Mouse (Mus musculus) left cerebral cortex, adult 2 months (tissue): ENCODE results near the gene Tardbp. TPM values are rescaled to one million over a fixed set of nuclear protein-coding genes. Genes with fewer than 3 reads are reported as not detected.

Source experiments
- DNase-seq, 2 experiments: peaks; one replicate each; pipeline ENCODE4 v3.0.0; 2021 to 2022; ENCODE audit warnings: low spot score in 2 of 2, mixed read lengths in 1 of 2; ENCODE audit errors: extremely low spot score in 1 of 2
- H3K27ac ChIP-seq: fragments of 200-600 bp; 2 replicates; pipeline ENCODE4 v1.8.1; 2022
- H3K4me3 ChIP-seq: fragments of 200-600 bp; 2 replicates; pipeline ENCODE4 v1.8.1; 2022
- CTCF ChIP-seq: fragments of 200-600 bp; IDR thresholded peaks from 2 replicates; pipeline ENCODE4 v1.8.1; 2022; ENCODE audit warnings: antibody characterized with exemption, mild to moderate bottlenecking, moderate library complexity
- intact Hi-C: fragments of 180-260 bp; cut with DNase I; formaldehyde crosslinking; loops from one replicate; pipeline ENCODE4 v1.15.1; 2025
- total RNA-seq, 2 experiments: library from RNA; stranded (reverse); gene quantifications; 2 replicates each; pipeline ENCODE4 v1.2.3; 2021

Tardbp gene
- total RNA-seq, 2 experiments from 2014 or later: 198 to 208 TPM

- intact Hi-C loops: no loop called here
- no peak for DNase-seq
- no peak overlapping the region for H3K27ac ChIP-seq
- no peak for TF ChIP-seq CTCF
- H3K4me3 ChIP-seq: no peak overlapping the region
Observed at GRCm38 (mm10) chr4:148570693-148571295, 56.0 kb downstream of the Tardbp start.

- no peak for TF ChIP-seq CTCF
Observed at GRCm38 (mm10) chr4:148570138-148570537, 56.7 kb downstream of the Tardbp start.

GRCm38 (mm10) chr4:148563595-148563994 is 63.2 kb downstream of the Tardbp start:
- H3K4me3 ChIP-seq: no peak overlapping the region
- TF ChIP-seq CTCF: no peak
- H3K27ac ChIP-seq: no peak overlapping the region
- DNase-seq: no peak
- intact Hi-C loops: loop anchor here (2.0 kb wide), 1 partner anchor 13 kb away; no protein-coding TSS in a partner anchor

More at GRCm38 (mm10) chr4:148570138-148570537, 56.7 kb downstream of the Tardbp start:
- intact Hi-C loops: no loop called here
- H3K27ac ChIP-seq: no peak overlapping the region
- DNase-seq: no peak
- H3K4me3 ChIP-seq: no peak overlapping the region

- DNase-seq: no peak
- TF ChIP-seq CTCF: no peak
- intact Hi-C loops: loop anchor here (2.0 kb wide), 1 partner anchor 14 kb away; no protein-coding TSS in a partner anchor
Observed at GRCm38 (mm10) chr4:148562676-148563075, 64.1 kb downstream of the Tardbp start.

More at GRCm38 (mm10) chr4:148562676-148563075, 64.1 kb downstream of the Tardbp start:
- Histone ChIP-seq H3K27ac (no peak overlapping the region), H3K4me3 (no peak overlapping the region)

Other genes starting within 250 kb of the Tardbp start
- 1 to 10 TPM; 9.3 to 9.4 TPM for gene Ubiad1, start 182.2 kb downstream of the Tardbp start, total RNA-seq
- gene Mtor, start 178.4 kb downstream of the Tardbp start, total RNA-seq: 10 to 100 TPM; 92.7 to 94.0 TPM
- under 1 TPM; 0.57 to 0.89 TPM for gene Angptl7, start 126.6 kb downstream of the Tardbp start, total RNA-seq
- gene Exosc10, start 68.6 kb downstream of the Tardbp start, total RNA-seq: 10 to 100 TPM; 50.0 to 50.6 TPM
- gene Srm, start 35.5 kb downstream of the Tardbp start, total RNA-seq: 10 to 100 TPM; 77.2 to 77.4 TPM
- gene Masp2, start 24.5 kb downstream of the Tardbp start, total RNA-seq: 1 to 10 TPM; 4.1 to 4.7 TPM
- gene Gm572, start 16.3 kb upstream of the Tardbp start, total RNA-seq: not detected
- gene Casz1, start 177.4 kb upstream of the Tardbp start, total RNA-seq: 1 to 10 TPM; 1.0 to 1.5 TPM